Mouse (Mus musculus) erythroblast, embryonic 14.5 days (primary cell): Measurements from ENCODE around the gene Fam89b. TPM values are rescaled to one million over a fixed set of nuclear protein-coding genes. Genes with fewer than 3 reads are reported as not detected.

Experiments used
- H3K27me3 ChIP-seq: 2 replicates; pipeline ENCODE4 v1.6.1; 2012; ENCODE audit warnings: inconsistent platforms; ENCODE audit not compliant: control insufficient read depth
- H3K36me3 ChIP-seq: 2 replicates; pipeline ENCODE4 v1.6.1; 2012; ENCODE audit warnings: mild to moderate bottlenecking, inconsistent platforms; ENCODE audit not compliant: control insufficient read depth
- H3K4me1 ChIP-seq: 2 replicates; pipeline ENCODE4 v1.6.1; 2012; ENCODE audit warnings: inconsistent platforms; ENCODE audit not compliant: control insufficient read depth
- H3K4me3 ChIP-seq: replicated peaks from 2 replicates; pipeline ENCODE3; 2012; ENCODE audit warnings: moderate library complexity, mild to moderate bottlenecking, inconsistent platforms
- H3K9me3 ChIP-seq: 2 replicates; pipeline ENCODE4 v1.6.1; 2012; ENCODE audit warnings: low read length, inconsistent platforms, mixed read lengths; ENCODE audit not compliant: control insufficient read depth
- GATA1 ChIP-seq: IDR thresholded peaks from 2 replicates; pipeline ENCODE4 v1.6.1; 2012; ENCODE audit warnings: low read length, inconsistent platforms, mixed read lengths
- TAL1 ChIP-seq: IDR thresholded peaks from 3 replicates; pipeline ENCODE4 v1.6.1; 2012; ENCODE audit warnings: low read length, inconsistent platforms, mixed read lengths
- polyA plus RNA-seq: library from polyadenylated mRNA; stranded (reverse); fragments of >175 nt; gene quantifications from 2 replicates; pipeline ENCODE4 v1.2.3, GENCODE M21; 2012

Gene Fam89b
- polyA plus RNA-seq, 1 experiment, result 33.0 TPM

DNA sequence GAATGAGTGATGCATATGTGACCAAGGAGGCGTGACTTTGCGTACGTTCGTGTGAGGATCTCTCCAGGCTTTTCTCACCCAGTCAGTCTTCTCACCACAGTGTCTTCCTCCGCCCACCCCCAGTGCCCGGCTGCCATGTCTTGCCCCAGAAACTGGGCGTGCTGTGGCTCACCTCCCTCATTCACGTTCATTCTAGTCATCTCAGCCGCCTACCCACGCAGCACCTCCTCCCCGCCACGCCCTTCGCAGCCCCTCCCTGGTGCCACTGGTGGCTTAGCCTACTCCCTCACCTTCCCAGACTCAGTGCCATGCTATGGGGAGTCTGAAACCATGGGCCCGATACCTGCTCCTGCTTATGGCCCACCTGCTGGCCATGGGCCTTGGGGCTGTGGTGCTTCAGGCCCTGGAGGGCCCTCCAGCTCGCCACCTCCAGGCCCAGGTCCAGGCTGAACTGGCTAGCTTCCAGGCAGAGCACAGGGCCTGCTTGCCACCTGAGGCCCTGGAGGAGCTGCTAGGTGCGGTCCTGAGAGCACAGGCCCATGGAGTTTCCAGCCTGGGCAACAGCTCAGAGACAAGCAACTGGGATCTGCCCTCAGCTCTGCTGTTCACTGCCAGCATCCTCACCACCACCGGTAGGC, 25.2 kb downstream of the Fam89b start, which contains the start of gene Kcnk7:
Gene Kcnk7, plus strand, starts transcription at position 205 of the 638 bp plus-strand sequence.
- no peaks in the 10 kb centered on the region for H3K9me3 ChIP-seq
- H3K36me3 ChIP-seq, result peaks cover 100% of the 10 kb centered on the region
- no peaks in the 10 kb centered on the region; the same call in 1 of the 2 replicates for H3K27me3 ChIP-seq
- H3K4me3 ChIP-seq, result peak within 1 kb of the TSS; percentile 51
- peaks cover 59% of the 10 kb centered on the region for H3K4me1 ChIP-seq
- no peak for TF ChIP-seq GATA1
- TF ChIP-seq TAL1, result no peak

DNA sequence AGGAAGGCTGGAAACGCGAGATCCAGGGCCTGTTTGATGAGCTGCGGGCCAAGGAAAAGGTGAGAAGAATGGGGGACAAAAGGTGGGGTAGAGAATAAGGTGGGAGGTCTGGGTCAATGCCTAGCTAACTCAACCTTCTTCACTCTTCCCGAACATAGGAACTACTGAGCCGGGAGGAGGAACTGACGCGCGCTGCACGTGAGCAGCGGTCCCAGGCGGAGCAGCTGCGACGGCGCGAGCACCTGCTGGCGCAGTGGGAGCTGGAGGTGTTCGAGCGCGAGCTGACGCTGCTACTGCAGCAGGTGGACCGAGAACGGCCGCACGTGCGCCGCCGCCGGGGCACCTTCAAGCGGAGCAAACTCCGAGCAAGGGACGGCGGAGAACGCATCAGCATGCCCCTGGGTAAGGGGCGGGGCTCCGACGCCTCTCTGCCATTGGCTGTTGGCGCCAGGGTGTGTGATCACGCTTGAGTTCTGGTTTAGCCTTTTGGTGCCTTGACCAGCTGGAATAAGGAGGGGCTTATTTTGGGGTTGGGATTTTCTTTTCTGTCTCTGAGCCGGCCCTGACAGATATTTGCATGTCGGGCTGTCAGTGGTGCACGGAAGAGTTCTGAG, 33.5 kb downstream of the Fam89b start:
- Histone ChIP-seq H3K36me3 (peaks cover 100% of the 10 kb centered on the region), H3K27me3 (no peaks in the 10 kb centered on the region), H3K9me3 (no peaks in the 10 kb centered on the region), H3K4me3 (no peak overlapping the region), H3K4me1 (peaks cover 40% of the 10 kb centered on the region)
- TF ChIP-seq TAL1 (no peak), GATA1 (no peak)

DNA sequence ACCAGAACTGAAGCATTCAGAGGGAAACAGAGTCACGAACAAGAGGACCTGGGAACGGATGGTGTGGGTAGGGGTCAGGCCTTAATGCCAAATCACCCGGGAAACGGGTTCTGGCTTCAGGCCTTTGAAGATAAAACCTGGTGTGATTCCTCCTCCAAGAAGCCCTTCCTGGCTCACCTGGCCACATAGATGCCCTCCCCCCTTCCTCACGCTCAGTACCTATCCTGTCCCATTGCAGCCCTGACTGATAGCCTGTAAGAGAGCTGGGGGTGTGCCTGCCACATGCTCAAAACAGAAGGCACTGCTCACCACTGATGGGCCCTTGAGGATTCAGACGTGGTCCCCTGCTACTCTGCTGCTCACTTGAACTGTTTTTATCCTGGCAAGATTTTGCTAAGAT, 35.7 kb downstream of the Fam89b start:
- peaks cover 60% of the 10 kb centered on the region for H3K4me1 ChIP-seq
- no peaks in the 10 kb centered on the region for H3K9me3 ChIP-seq
- H3K27me3 ChIP-seq, result no peaks in the 10 kb centered on the region
- H3K36me3 ChIP-seq, result peaks cover 90% of the 10 kb centered on the region
- TF ChIP-seq GATA1, result no peak
- no peak for TF ChIP-seq TAL1
- H3K4me3 ChIP-seq, result no peak overlapping the region

DNA sequence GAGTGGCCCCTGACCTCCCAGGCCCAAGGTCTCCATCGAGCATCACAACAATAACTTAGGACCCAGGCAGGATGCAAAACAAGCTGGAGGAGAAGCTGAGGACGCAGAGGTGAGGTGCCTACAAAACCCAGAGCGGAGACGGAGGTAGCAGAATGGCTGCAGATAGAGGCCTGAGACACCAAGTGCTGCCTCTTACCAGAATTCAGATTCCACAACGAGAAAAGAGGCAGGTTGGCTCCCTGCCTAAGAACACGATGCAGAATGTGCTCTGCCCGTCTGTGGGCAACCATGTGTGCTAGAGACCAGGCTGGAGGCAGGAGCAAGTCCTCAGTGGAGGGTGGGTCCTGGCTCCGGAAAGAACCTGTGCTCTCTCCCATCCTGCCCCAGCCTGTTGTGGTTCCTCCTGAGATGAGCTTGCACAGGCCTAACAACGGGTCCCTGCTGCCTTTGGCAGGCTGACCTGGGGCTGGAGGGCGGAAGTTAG, 36.5 kb downstream of the Fam89b start:
- Histone ChIP-seq H3K9me3 (no peaks in the 10 kb centered on the region), H3K36me3 (peaks cover 82% of the 10 kb centered on the region), H3K27me3 (no peaks in the 10 kb centered on the region), H3K4me3 (peak overlapping the region; percentile 1), H3K4me1 (peaks cover 64% of the 10 kb centered on the region)
- TF ChIP-seq GATA1 (no peak), TAL1 (no peak)

DNA sequence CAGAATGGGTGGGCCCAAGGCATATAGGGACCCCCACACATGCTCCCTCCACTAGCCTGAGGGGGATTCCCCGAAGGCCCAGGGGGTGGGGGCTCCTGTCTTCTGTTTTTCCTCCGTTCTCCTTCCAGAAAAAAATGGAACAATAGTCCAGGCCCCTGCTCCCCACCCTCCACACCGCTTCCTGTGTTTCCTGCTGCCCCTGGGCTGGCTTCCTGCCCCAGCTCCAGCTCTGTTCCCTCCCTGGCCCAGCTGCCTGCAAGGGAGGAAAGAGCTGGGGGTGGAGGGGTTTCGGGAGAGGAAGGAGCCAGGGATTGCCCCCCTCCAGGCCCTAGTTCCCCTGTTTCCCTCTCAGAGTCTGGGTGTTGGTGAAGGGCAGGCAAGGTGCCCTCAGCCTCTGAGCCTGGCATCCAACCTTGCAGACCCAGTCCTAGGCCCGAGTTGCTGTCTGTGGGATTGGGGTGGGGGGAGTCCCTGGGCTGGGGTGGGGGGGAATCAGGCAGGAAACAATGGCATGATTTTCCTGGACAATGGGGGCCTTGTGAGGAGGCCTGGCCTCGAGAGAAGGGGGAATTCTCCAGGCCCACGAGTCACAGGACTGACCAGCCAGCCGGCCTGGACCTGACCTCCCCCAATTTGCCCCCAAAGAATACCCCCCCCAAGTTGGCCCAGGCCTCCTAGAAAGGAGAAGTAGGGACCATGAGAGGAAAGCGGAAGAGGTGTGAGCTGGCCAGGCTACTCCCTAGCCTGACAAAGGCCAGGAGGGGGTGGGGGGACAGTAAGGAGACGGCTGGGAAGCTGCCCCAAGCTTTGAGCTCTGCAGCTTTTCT, 37.2 kb downstream of the Fam89b start:
- H3K36me3 ChIP-seq, result peaks cover 77% of the 10 kb centered on the region

DNA sequence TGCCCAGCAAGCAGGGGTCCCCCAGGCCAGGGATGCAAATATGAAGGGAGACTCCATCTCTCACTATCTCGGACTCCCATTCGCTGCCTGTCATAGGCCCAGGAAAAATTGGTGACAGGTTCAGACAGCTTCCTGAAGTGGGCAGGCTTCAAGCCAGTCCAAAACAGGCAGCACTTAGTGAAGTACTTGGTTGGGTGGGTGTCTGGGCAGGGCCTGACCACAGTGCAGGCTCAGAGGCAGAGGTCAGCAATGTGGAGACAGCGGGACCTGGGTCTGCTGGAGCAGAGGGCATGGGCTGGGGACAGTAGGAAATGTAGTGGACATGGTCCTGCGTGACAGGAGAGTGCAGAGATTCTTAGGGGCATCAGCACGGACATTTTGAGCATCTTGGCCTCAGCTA, 37.9 kb downstream of the Fam89b start:
- Histone ChIP-seq H3K36me3 (peaks cover 76% of the 10 kb centered on the region), H3K9me3 (no peaks in the 10 kb centered on the region), H3K4me3 (peak overlapping the region; percentile 82), H3K27me3 (no peaks in the 10 kb centered on the region), H3K4me1 (peaks cover 77% of the 10 kb centered on the region)
- no peak for TF ChIP-seq GATA1
- no peak for TF ChIP-seq TAL1

More for the DNA sequence above, 37.2 kb downstream of the Fam89b start:
- no peaks in the 10 kb centered on the region for H3K9me3 ChIP-seq
- peak overlapping the region; percentile 82 for H3K4me3 ChIP-seq
- no peak for TF ChIP-seq TAL1
- TF ChIP-seq GATA1, result no peak
- no peaks in the 10 kb centered on the region for H3K27me3 ChIP-seq
- peaks cover 71% of the 10 kb centered on the region for H3K4me1 ChIP-seq

DNA sequence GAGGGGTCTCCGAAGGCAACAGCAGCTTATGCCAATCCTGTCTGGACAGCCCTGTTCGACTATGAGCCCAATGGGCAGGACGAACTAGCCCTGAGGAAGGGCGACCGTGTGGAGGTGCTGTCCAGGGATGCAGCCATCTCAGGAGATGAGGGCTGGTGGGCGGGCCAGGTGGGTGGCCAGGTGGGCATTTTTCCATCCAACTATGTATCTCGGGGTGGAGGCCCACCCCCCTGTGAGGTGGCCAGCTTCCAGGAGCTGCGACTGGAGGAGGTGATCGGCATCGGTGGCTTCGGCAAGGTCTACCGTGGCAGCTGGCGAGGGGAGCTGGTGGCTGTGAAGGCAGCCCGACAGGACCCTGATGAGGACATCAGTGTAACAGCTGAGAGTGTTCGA, 39.1 kb downstream of the Fam89b start:
- peaks cover 86% of the 10 kb centered on the region for H3K4me1 ChIP-seq
- H3K9me3 ChIP-seq, result no peaks in the 10 kb centered on the region
- H3K4me3 ChIP-seq, result peak overlapping the region; percentile 82
- TF ChIP-seq TAL1 (no peak), GATA1 (no peak)
- H3K27me3 ChIP-seq, result no peaks in the 10 kb centered on the region
- peaks cover 76% of the 10 kb centered on the region for H3K36me3 ChIP-seq

DNA sequence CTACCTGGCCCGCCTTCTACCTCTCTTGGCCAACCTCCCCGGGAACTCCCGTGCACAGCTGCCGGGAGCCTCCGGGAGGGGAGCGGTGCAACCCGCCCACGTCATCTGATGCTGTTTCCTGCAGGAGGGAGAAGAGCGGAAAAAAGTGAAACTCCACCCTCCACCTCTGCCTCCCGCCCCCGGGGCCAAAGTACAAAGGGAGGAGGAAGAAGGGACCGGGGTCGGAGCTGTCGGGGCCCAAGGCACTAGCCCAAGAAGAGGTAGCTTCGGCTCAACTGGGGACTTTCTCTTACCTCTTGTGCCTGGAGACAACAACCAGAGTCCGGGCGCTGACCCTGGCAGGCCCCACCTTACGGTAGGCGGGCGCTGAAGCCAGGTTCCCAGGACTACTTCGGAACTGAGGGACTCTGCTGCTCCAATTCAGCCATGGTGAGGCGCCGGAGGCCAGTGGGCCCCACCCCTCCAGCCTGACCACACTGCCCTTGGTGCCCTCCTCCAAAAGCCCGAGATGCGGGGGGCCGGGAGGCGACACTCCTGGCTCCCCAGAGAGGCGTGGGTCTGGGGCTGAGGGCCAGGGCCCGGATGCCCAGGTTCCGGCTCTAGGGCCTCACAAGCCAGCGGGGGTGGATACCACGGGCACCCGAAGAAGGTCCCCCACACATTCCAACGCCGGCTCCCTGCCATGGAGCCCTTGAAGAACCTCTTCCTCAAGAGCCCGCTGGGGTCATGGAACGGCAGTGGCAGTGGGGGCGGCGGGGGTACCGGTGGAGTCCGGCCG, 39.7 kb downstream of the Fam89b start:
- Histone ChIP-seq H3K9me3 (no peaks in the 10 kb centered on the region), H3K27me3 (no peaks in the 10 kb centered on the region), H3K4me1 (peaks cover 89% of the 10 kb centered on the region), H3K36me3 (peaks cover 76% of the 10 kb centered on the region), H3K4me3 (peak overlapping the region; percentile 82)
- no peak for TF ChIP-seq TAL1
- no peak for TF ChIP-seq GATA1

DNA sequence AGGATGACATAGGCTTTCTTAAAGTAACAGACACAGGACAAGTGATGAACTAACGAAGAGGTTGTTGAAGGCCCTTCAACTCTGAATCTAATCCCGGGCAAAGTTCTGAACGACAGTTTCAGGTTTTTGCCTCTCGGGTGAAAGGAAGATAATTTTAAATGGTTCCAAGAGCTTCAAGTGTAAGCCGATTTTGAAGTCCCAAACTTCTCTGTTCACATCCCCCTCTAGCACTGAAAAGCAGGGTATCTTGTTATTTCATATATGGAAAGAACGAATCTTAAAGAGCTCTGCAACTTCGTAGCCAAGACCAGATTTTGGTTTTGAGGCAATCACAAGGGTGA, 40.4 kb downstream of the Fam89b start:
- Histone ChIP-seq H3K4me1 (peaks cover 93% of the 10 kb centered on the region), H3K9me3 (no peaks in the 10 kb centered on the region), H3K36me3 (peaks cover 76% of the 10 kb centered on the region), H3K27me3 (no peaks in the 10 kb centered on the region), H3K4me3 (peak overlapping the region; percentile 82)
- TF ChIP-seq TAL1 (no peak), GATA1 (no peak)
